Mouse (Mus musculus) ES-E14 (cell line): ENCODE measurements at regions not wholly inside any gene's neighbourhood (a gene's known extent, or its start where the extent isn't known, plus 50 kb on each side); places are given as distances from the start of the nearest gene placed in this dataset.

ENCODE experiments used
- DNase-seq: peaks from one replicate; pipeline ENCODE4 v3.0.0-alpha.2; 2013; ENCODE audit warnings: low read depth, low spot score
- H3K27ac ChIP-seq: 2 replicates; pipeline ENCODE4 v1.5.1; 2012; ENCODE audit warnings: low read depth, mild to moderate bottlenecking, low read length, moderate library complexity, mixed read lengths; ENCODE audit not compliant: poor library complexity, insufficient read depth, severe bottlenecking
- H3K36me3 ChIP-seq: 2 replicates; pipeline ENCODE4 v1.6.1; 2012; ENCODE audit warnings: mild to moderate bottlenecking, low read length, moderate library complexity, mixed read lengths; ENCODE audit not compliant: control insufficient read depth, poor library complexity, insufficient read depth, severe bottlenecking
- H3K4me1 ChIP-seq, 2 experiments: fragments of 150-350 bp in 1 of 2; sonication (generic) in 1 of 2; 2 replicates each; pipeline ENCODE4 v1.6.1; 2012; ENCODE audit warnings: low read length in 2 of 2, mild to moderate bottlenecking in 1 of 2, mixed read lengths in 1 of 2; ENCODE audit not compliant: control insufficient read depth in 2 of 2, insufficient read depth in 2 of 2, poor library complexity in 1 of 2
- H3K4me3 ChIP-seq, 2 experiments: fragments of 150-350 bp in 1 of 2; sonication (generic) in 1 of 2; 2 replicates each; pipeline ENCODE4 v1.5.1; 2012; ENCODE audit warnings: low read length in 2 of 2, low read depth in 1 of 2, mild to moderate bottlenecking in 1 of 2, mixed read lengths in 1 of 2; ENCODE audit not compliant: insufficient read depth in 1 of 2, poor library complexity in 1 of 2, severe bottlenecking in 1 of 2
- H3K9ac ChIP-seq: 2 replicates; pipeline ENCODE4 v1.6.1; 2012; ENCODE audit warnings: low read depth, mild to moderate bottlenecking, low read length, mixed read lengths; ENCODE audit not compliant: poor library complexity, insufficient read depth, severe bottlenecking
- H3K9me3 ChIP-seq: fragments of 150-350 bp; sonication (generic); 2 replicates; pipeline ENCODE4 v1.6.1; 2012; ENCODE audit warnings: low read depth, mild to moderate bottlenecking, low read length; ENCODE audit not compliant: control insufficient read depth, insufficient read depth
- CHD2 ChIP-seq: IDR thresholded peaks from 2 replicates; pipeline ENCODE4 v1.6.1; 2014; ENCODE audit warnings: mild to moderate bottlenecking, low read depth, low read length, inconsistent platforms
- HCFC1 ChIP-seq: IDR thresholded peaks from 2 replicates; pipeline ENCODE4 v1.6.1; 2012; ENCODE audit warnings: low read length, inconsistent platforms, borderline replicate concordance; ENCODE audit not compliant: insufficient read depth
- MAFK ChIP-seq: IDR thresholded peaks from 2 replicates; pipeline ENCODE4 v1.6.1; 2014; ENCODE audit warnings: mild to moderate bottlenecking, low read depth, low read length, inconsistent platforms; ENCODE audit not compliant: insufficient read depth
- ZC3H11A ChIP-seq: IDR thresholded peaks from 2 replicates; pipeline ENCODE4 v1.6.1; 2012; ENCODE audit warnings: low read depth, mild to moderate bottlenecking, inconsistent platforms, low read length, borderline replicate concordance
- ZNF384 ChIP-seq: IDR thresholded peaks from 2 replicates; pipeline ENCODE4 v1.6.1; 2012; ENCODE audit warnings: low read depth, low read length, inconsistent platforms
- in situ Hi-C, 2 experiments: fragments of 600-800 bp; cut with MboI; formaldehyde crosslinking; loops; one replicate each; pipeline ENCODE4 v1.15.1; 2025; ENCODE audit warnings: low sequenced_read_pairs in 2 of 2, inconsistent platforms in 1 of 2; ENCODE audit not compliant: unreplicated experiment in 2 of 2

DNA sequence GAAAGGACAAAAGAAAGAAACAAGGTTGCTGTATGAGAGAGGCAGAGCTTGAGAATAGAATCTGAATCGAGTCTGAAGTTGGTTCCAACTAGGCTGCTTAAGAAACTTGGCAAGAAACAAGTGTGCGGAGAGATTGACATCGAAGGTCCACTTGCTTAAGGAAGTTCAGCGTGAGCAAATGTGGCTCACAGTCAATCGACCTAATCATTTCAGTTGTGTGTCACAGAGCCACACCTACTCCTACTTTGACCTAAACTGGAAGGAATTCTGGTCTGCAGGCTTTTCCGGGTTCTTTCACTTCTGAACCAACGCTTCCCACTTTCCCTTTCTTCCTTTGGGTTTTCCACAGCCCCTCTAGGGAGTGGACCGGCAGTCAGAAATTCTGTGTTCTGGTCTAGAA lies 313.8 kb upstream of the Ubash3b start:
- Histone ChIP-seq H3K27ac (no peak overlapping the region), H3K36me3 (no peaks in the 10 kb centered on the region), H3K9ac (no peak overlapping the region), H3K9me3 (no peaks in the 10 kb centered on the region), H3K4me3 (no peak overlapping the region), H3K4me1 (no peaks in the 10 kb centered on the region)
- TF ChIP-seq CHD2 = no peak
- no peak for TF ChIP-seq HCFC1
- no peak for TF ChIP-seq ZC3H11A
- no peak for TF ChIP-seq ZNF384
- DNase-seq = no peak
- in situ Hi-C loops = loop anchor here in 1 of 2 experiments (10.0 kb wide), 1 partner anchor 469 kb away; no protein-coding TSS in a partner anchor

GRCm38 (mm10) chr9:41474945-41475297 lies 313.4 kb upstream of the Ubash3b start:
- Histone ChIP-seq H3K4me3 (no peak overlapping the region), H3K9me3 (no peaks in the 10 kb centered on the region), H3K4me1 (no peaks in the 10 kb centered on the region), H3K27ac (no peak overlapping the region), H3K9ac (no peak overlapping the region), H3K36me3 (no peaks in the 10 kb centered on the region)
- TF ChIP-seq MAFK = no peak
- TF ChIP-seq ZC3H11A = no peak
- no peak for TF ChIP-seq ZNF384
- TF ChIP-seq HCFC1 = no peak
- in situ Hi-C loops = loop anchor here in 1 of 2 experiments (10.0 kb wide), 1 partner anchor 470 kb away; no protein-coding TSS in a partner anchor
- no peak for DNase-seq

- TF ChIP-seq MAFK (no peak), ZC3H11A (peak; percentile 68; the same call in 1 of the 2 replicates)
- Histone ChIP-seq H3K9ac (no peak overlapping the region), H3K27ac (no peak overlapping the region), H3K4me1 (no peaks in the 10 kb centered on the region), H3K9me3 (no peaks in the 10 kb centered on the region), H3K4me3 (no peak overlapping the region), H3K36me3 (no peaks in the 10 kb centered on the region)
- peak; percentile 66 for DNase-seq
- in situ Hi-C loops = loop anchor here in 1 of 2 experiments (10.0 kb wide), 1 partner anchor 470 kb away; no protein-coding TSS in a partner anchor
Measured at GRCm38 (mm10) chr9:41474244-41474944, 312.9 kb upstream of the Ubash3b start.

- Histone ChIP-seq H3K9ac (no peak overlapping the region), H3K27ac (no peak overlapping the region), H3K4me3 (no peak overlapping the region), H3K36me3 (no peaks in the 10 kb centered on the region), H3K4me1 (no peaks in the 10 kb centered on the region), H3K9me3 (no peaks in the 10 kb centered on the region)
- DNase-seq = no peak
- in situ Hi-C loops = loop anchor here in 1 of 2 experiments (10.0 kb wide), 1 partner anchor 471 kb away; no protein-coding TSS in a partner anchor
- TF ChIP-seq HCFC1 (no peak), CHD2 (no peak), MAFK (no peak), ZNF384 (no peak), ZC3H11A (no peak)
Measured at GRCm38 (mm10) chr9:41473506-41473905, 312.0 kb upstream of the Ubash3b start.

DNA sequence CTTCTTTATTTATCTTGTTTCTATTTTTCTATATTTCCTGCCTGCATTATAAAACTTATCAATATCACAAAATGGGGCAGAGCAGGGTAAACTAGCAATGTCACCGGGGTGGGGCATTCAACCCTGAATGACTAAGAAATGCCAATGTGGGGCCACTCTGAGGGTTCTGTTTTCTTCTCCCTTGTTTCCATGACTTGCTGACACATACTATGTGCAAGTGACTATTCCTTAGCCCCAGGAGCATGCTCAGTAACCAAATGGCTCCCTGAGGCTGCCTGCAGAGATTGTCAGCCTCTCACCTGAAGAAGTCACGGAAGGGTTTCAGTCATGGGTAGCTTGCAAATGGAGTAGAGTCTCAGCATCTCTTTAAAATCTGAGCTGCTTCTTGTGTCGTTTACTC lies 309.8 kb upstream of the Ubash3b start:
- DNase-seq = no peak
- Histone ChIP-seq H3K4me1 (no peaks in the 10 kb centered on the region), H3K36me3 (no peaks in the 10 kb centered on the region), H3K9me3 (no peaks in the 10 kb centered on the region), H3K27ac (no peak overlapping the region), H3K4me3 (no peak overlapping the region), H3K9ac (no peak overlapping the region)
- in situ Hi-C loops = loop anchor here in 1 of 2 experiments (10.0 kb wide), 1 partner anchor 473 kb away; no protein-coding TSS in a partner anchor
- TF ChIP-seq CHD2 (no peak), ZC3H11A (no peak), MAFK (no peak), HCFC1 (no peak), ZNF384 (no peak)
